Mouse (Mus musculus): Measurements from ENCODE around the gene Lce1d.

The Lce1d gene

DNA sequence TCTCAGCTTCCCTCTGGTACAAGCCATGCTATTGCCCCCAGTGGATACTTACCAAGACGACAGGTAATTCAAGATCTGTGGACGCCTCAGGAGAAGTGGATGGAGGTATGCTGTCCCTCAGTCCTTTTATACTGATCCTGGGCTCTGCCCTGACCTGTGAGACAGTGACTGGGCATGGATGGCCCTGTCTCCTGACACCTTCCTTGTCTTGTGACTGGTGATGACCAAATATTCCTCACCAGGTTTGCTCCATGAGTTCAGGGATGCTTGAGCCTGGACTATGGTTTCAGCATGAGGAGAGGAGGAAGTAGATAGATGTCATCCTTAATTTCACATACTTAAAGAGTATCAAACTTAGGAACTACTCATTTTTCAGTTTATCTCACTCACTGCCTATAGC lies at the start of gene Lce1d:
Gene Lce1d (minus strand): TSS at position 101 of the 400 bp plus-strand sequence.
- DNase-seq (ENCODE audit: low spot score in 2 of 2): no peak

DNA sequence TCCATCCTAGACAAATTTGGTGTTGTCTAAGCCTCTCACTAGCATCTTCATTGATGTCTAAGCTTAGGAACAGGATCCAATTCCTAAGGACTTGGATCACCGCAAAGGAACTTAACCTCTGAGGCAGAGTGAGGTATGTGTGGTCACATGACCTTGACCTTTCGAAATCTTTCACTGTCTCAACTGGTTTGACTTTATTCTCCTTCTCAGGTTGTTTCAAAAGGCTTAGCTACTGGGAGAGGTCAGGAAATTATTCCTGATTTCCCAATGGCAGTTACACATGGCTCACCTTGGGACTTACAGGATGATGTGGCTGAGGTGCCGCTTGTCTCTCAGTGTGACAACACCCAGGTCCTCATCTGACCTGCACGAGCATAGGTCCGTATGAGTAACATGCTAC lies 35.6 kb upstream of the Lce1d start:
- no peak for DNase-seq (ENCODE audit: low spot score in 2 of 2)

GRCm38 (mm10) chr3:92720250-92720649 lies 33.2 kb upstream of the Lce1d start, which contains the start of gene Lce1f:
Lce1f (minus strand) TSS chr3:92720350.
- no peak for DNase-seq (ENCODE audit: low spot score in 2 of 2)

- no peak for DNase-seq (ENCODE audit: low spot score in 2 of 2)
These were observed 28.1 kb upstream of the Lce1d start for GRCm38 (mm10) chr3:92715122-92715521.

DNA sequence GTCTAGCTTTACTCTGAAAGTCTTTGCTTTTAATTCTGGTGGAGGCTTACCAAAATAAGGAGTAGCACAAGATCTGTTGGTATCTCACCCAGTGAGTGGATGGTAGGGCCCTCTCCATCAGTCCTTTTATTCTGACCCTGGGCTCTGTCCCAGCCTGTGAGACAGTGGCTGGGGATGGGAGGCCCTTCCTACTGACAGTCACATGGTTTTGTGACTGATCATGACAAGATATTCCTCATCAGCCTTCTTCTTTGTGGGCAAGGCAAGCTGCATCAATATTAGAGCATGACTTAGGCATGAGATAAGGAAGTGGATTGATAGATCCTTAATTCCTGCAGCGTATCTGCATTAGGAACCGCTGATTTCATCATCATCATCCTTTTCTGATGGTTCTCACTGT lies 22.0 kb upstream of the Lce1d start, which contains the start of gene Lce1e:
Gene Lce1e (minus strand): TSS at position 101 of the 400 bp plus-strand sequence.
- DNase-seq (ENCODE audit: low spot score in 2 of 2): no peak

DNA sequence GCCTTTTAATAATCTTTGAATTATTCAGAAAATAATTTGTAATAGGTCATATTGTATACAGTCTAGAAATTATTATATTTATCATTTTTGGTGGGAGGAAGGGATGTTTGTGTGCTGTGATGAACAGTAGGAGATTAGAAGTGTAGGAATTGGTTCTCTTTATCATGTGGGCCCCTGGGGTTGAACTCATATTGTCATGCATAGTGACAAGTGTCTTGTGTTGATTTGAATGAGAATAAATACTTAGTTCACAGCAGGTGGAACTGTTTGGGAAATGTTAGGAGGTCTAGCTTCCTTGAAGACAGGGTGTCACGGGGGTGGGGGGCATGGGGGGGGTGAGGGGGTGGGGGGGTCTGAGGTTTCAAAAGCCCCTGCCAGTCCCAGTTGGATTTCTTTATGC lies 7.6 kb upstream of the Lce1d start:
- DNase-seq (ENCODE audit: low spot score in 2 of 2): no peak

GRCm38 (mm10) chr3:92691688-92692087 lies 4.7 kb upstream of the Lce1d start:
- DNase-seq (ENCODE audit: low spot score in 2 of 2): no peak

- DNase-seq (ENCODE audit: low spot score in 2 of 2): peak in 1 of 2 experiments; percentile 16
These were observed 2.1 kb upstream of the Lce1d start for GRCm38 (mm10) chr3:92689154-92689553.

DNA sequence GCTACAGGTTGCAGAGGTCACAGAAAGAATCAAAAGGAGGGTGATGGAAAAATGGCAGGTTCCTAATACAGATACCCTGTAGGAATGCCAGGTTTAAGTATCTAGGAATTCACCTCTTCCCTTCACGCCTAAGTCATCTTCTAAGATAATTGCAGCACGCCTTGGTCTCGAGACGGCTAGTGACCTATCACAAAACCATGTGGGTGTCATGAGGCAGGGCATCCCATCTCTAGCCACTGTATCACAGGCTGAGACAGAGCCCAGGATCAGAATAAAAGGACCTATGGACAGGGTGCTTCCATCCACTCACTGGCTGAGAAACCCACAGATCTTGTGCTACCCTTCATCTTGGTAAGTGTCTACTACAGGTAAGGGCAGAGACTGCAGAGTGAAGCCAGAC lies 8.1 kb downstream of the Lce1d start, which contains the start of gene Lce1c:
Gene Lce1c (plus strand): TSS at position 301 of the 400 bp plus-strand sequence.
- no peak for DNase-seq (ENCODE audit: low spot score in 2 of 2)

- DNase-seq (ENCODE audit: low spot score in 2 of 2): no peak
These were observed 16.8 kb downstream of the Lce1d start, which contains the start of gene Lce1a2 for GRCm38 (mm10) chr3:92670215-92670614. Lce1a2 (minus strand) TSS chr3:92670315.

DNA sequence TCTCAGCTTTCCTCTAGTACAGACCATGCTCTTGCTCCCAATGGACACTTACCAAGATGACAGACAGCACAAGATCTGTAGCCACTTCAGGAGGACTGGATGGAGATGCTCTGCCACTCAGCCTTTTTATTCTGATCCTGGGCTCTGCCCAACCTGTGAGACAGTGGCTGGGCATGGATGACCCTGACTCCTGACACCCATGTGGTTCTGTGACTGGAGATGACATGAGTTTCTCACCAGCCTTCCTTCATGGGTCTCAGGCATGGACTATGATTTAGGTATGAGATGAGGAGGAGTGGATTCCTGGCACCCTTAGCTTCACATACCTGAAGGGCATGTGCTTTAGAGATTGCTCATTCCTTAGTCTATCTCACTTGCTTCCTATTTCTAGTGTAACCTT lies 30.2 kb downstream of the Lce1d start, which contains the start of gene Lce1b:
Gene Lce1b (minus strand): TSS at position 101 of the 400 bp plus-strand sequence.
- no peak for DNase-seq (ENCODE audit: low spot score in 2 of 2)

- DNase-seq (ENCODE audit: low spot score in 2 of 2): no peak
These were observed 38.8 kb downstream of the Lce1d start, which contains the start of gene Lce1a1 for GRCm38 (mm10) chr3:92648207-92648606. Lce1a1 (minus strand) TSS chr3:92648307.

- no peak for DNase-seq (ENCODE audit: low spot score in 2 of 2)
These were observed 47.2 kb downstream of the Lce1d start for GRCm38 (mm10) chr3:92639854-92640253.

DNA sequence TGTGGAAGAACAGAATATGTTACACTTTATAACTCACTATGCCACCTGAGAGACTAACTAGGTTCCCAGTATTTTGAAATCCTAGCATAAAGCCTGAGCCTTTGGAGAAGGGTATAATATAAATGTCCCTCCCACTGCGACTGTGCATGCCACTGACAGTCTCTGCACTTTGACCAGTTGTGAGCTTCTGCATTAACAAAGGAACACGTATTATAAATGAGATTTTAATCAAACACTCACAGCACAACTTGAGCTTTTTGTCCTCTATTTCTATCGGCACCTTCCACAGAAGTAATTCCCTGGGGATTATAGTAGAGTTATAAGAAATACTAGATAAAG lies 48.4 kb downstream of the Lce1d start:
- no peak for DNase-seq (ENCODE audit: low spot score in 2 of 2)

- DNase-seq (ENCODE audit: low spot score in 2 of 2): no peak
These were observed 49.0 kb downstream of the Lce1d start for GRCm38 (mm10) chr3:92637745-92638652.
